Mouse (Mus musculus): ENCODE measurements at regions not wholly inside any gene's neighbourhood (a gene's known extent, or its start where the extent isn't known, plus 50 kb on each side); places are given as distances from the start of the nearest gene placed in this dataset.

- Histone ChIP-seq H3K36me3 (ENCODE audit: control insufficient read depth, insufficient read depth, low read length, poor library complexity, severe bottlenecking) (no peaks in the 10 kb centered on the region), H3K27me3 (ENCODE audit: control insufficient read depth, insufficient read depth, low read length, poor library complexity, severe bottlenecking) (no peaks in the 10 kb centered on the region)
- DNase-seq (ENCODE audit: low read depth, low spot score): no peak
These were observed 54.4 kb upstream of the 9630041A04Rik start for GRCm38 (mm10) chr9:101807249-101807648.

GRCm38 (mm10) chr9:101796718-101797117, 64.9 kb upstream of the 9630041A04Rik start:
- no peaks in the 10 kb centered on the region for H3K36me3 ChIP-seq (ENCODE audit: control insufficient read depth, insufficient read depth, low read length, poor library complexity, severe bottlenecking)
- no peak for DNase-seq (ENCODE audit: low read depth, low spot score)
- no peaks in the 10 kb centered on the region for H3K27me3 ChIP-seq (ENCODE audit: control insufficient read depth, insufficient read depth, low read length, poor library complexity, severe bottlenecking)

GRCm38 (mm10) chr9:101796063-101796462, 65.6 kb upstream of the 9630041A04Rik start:
- H3K27me3 ChIP-seq (ENCODE audit: control insufficient read depth, insufficient read depth, low read length, poor library complexity, severe bottlenecking): no peaks in the 10 kb centered on the region
- no peak for DNase-seq (ENCODE audit: low read depth, low spot score)
- H3K36me3 ChIP-seq (ENCODE audit: control insufficient read depth, insufficient read depth, low read length, poor library complexity, severe bottlenecking): no peaks in the 10 kb centered on the region

- H3K36me3 ChIP-seq (ENCODE audit: control insufficient read depth, insufficient read depth, low read length, poor library complexity, severe bottlenecking): no peaks in the 10 kb centered on the region
- no peak for DNase-seq (ENCODE audit: low read depth, low spot score)
- H3K27me3 ChIP-seq (ENCODE audit: control insufficient read depth, insufficient read depth, low read length, poor library complexity, severe bottlenecking): no peaks in the 10 kb centered on the region
These were observed 66.2 kb upstream of the 9630041A04Rik start for GRCm38 (mm10) chr9:101795436-101795835.

GRCm38 (mm10) chr9:101790936-101791335, 70.7 kb upstream of the 9630041A04Rik start:
- no peaks in the 10 kb centered on the region for H3K36me3 ChIP-seq (ENCODE audit: control insufficient read depth, insufficient read depth, low read length, poor library complexity, severe bottlenecking)
- H3K27me3 ChIP-seq (ENCODE audit: control insufficient read depth, insufficient read depth, low read length, poor library complexity, severe bottlenecking): no peaks in the 10 kb centered on the region
- no peak for DNase-seq (ENCODE audit: low read depth, low spot score)

- H3K36me3 ChIP-seq (ENCODE audit: control insufficient read depth, insufficient read depth, low read length, poor library complexity, severe bottlenecking): no peaks in the 10 kb centered on the region
- no peaks in the 10 kb centered on the region for H3K27me3 ChIP-seq (ENCODE audit: control insufficient read depth, insufficient read depth, low read length, poor library complexity, severe bottlenecking)
- no peak for DNase-seq (ENCODE audit: low read depth, low spot score)
These were observed 120.6 kb upstream of the 9630041A04Rik start for GRCm38 (mm10) chr9:101740949-101741605.

GRCm38 (mm10) chr9:101739322-101739721, 122.3 kb upstream of the 9630041A04Rik start:
- H3K36me3 ChIP-seq (ENCODE audit: control insufficient read depth, insufficient read depth, low read length, poor library complexity, severe bottlenecking): no peaks in the 10 kb centered on the region
- no peak for DNase-seq (ENCODE audit: low read depth, low spot score)
- no peaks in the 10 kb centered on the region for H3K27me3 ChIP-seq (ENCODE audit: control insufficient read depth, insufficient read depth, low read length, poor library complexity, severe bottlenecking)

GRCm38 (mm10) chr9:101734271-101734670, 127.4 kb upstream of the 9630041A04Rik start:
- Histone ChIP-seq H3K36me3 (ENCODE audit: control insufficient read depth, insufficient read depth, low read length, poor library complexity, severe bottlenecking) (no peaks in the 10 kb centered on the region), H3K27me3 (ENCODE audit: control insufficient read depth, insufficient read depth, low read length, poor library complexity, severe bottlenecking) (no peaks in the 10 kb centered on the region)
- no peak for DNase-seq (ENCODE audit: low read depth, low spot score)

GRCm38 (mm10) chr9:101733611-101734225, 127.9 kb upstream of the 9630041A04Rik start:
- Histone ChIP-seq H3K27me3 (ENCODE audit: control insufficient read depth, insufficient read depth, low read length, poor library complexity, severe bottlenecking) (no peaks in the 10 kb centered on the region), H3K36me3 (ENCODE audit: control insufficient read depth, insufficient read depth, low read length, poor library complexity, severe bottlenecking) (no peaks in the 10 kb centered on the region)
- no peak for DNase-seq (ENCODE audit: low read depth, low spot score)

- Histone ChIP-seq H3K36me3 (ENCODE audit: control insufficient read depth, insufficient read depth, low read length, poor library complexity, severe bottlenecking) (no peaks in the 10 kb centered on the region), H3K27me3 (ENCODE audit: control insufficient read depth, insufficient read depth, low read length, poor library complexity, severe bottlenecking) (no peaks in the 10 kb centered on the region)
- no peak for DNase-seq (ENCODE audit: low read depth, low spot score)
These were observed 131.5 kb upstream of the 9630041A04Rik start for GRCm38 (mm10) chr9:101730136-101730535.

GRCm38 (mm10) chr9:101717911-101718310, 143.7 kb upstream of the 9630041A04Rik start:
- Histone ChIP-seq H3K36me3 (ENCODE audit: control insufficient read depth, insufficient read depth, low read length, poor library complexity, severe bottlenecking) (no peaks in the 10 kb centered on the region), H3K27me3 (ENCODE audit: control insufficient read depth, insufficient read depth, low read length, poor library complexity, severe bottlenecking) (no peaks in the 10 kb centered on the region)
- no peak for DNase-seq (ENCODE audit: low read depth, low spot score)

- Histone ChIP-seq H3K27me3 (ENCODE audit: control insufficient read depth, insufficient read depth, low read length, poor library complexity, severe bottlenecking) (no peaks in the 10 kb centered on the region), H3K36me3 (ENCODE audit: control insufficient read depth, insufficient read depth, low read length, poor library complexity, severe bottlenecking) (no peaks in the 10 kb centered on the region)
- no peak for DNase-seq (ENCODE audit: low read depth, low spot score)
These were observed 145.3 kb upstream of the 9630041A04Rik start for GRCm38 (mm10) chr9:101716326-101716725.

- DNase-seq (ENCODE audit: low read depth, low spot score): no peak
- H3K36me3 ChIP-seq (ENCODE audit: control insufficient read depth, insufficient read depth, low read length, poor library complexity, severe bottlenecking): no peaks in the 10 kb centered on the region
- H3K27me3 ChIP-seq (ENCODE audit: control insufficient read depth, insufficient read depth, low read length, poor library complexity, severe bottlenecking): no peaks in the 10 kb centered on the region
These were observed 146.8 kb upstream of the 9630041A04Rik start for GRCm38 (mm10) chr9:101714805-101715204.

GRCm38 (mm10) chr9:101710611-101711071, 151.0 kb upstream of the 9630041A04Rik start:
- DNase-seq (ENCODE audit: low read depth, low spot score): no peak
- H3K36me3 ChIP-seq (ENCODE audit: control insufficient read depth, insufficient read depth, low read length, poor library complexity, severe bottlenecking): no peaks in the 10 kb centered on the region
- no peaks in the 10 kb centered on the region; the same call in 1 of the 2 replicates for H3K27me3 ChIP-seq (ENCODE audit: control insufficient read depth, insufficient read depth, low read length, poor library complexity, severe bottlenecking)

- Histone ChIP-seq H3K27me3 (ENCODE audit: control insufficient read depth, insufficient read depth, low read length, poor library complexity, severe bottlenecking) (no peaks in the 10 kb centered on the region), H3K36me3 (ENCODE audit: control insufficient read depth, insufficient read depth, low read length, poor library complexity, severe bottlenecking) (no peaks in the 10 kb centered on the region)
- no peak for DNase-seq (ENCODE audit: low read depth, low spot score)
These were observed 161.3 kb upstream of the 9630041A04Rik start for GRCm38 (mm10) chr9:101700368-101700767.

Measured in splenic B cell, adult 2 months (primary cell).